Mouse (Mus musculus) cerebellum, adult 2 months (tissue): ENCODE measurements around the gene Fbn1. TPM values are rescaled to one million over a fixed set of nuclear protein-coding genes. Genes with fewer than 3 reads are reported as not detected.
A peak's percentile ranks its signal among the peaks of the same experiment; 100 is the strongest.

Experiments used
- DNase-seq, 2 experiments: peaks; one replicate each; pipeline ENCODE4 v3.0.0; 2021
- H3K27ac ChIP-seq: fragments of 200-500 bp; 2 replicates; pipeline ENCODE4 v1.5.1; 2012; ENCODE audit warnings: low read length, control low read depth, inconsistent platforms; ENCODE audit not compliant: insufficient read depth
- H3K27me3 ChIP-seq: fragments of 200-500 bp; 2 replicates; pipeline ENCODE4 v1.6.1; 2012; ENCODE audit warnings: inconsistent platforms, mild to moderate bottlenecking, low read length, moderate library complexity; ENCODE audit not compliant: control insufficient read depth, insufficient read depth
- H3K4me1 ChIP-seq: fragments of 200-500 bp; 2 replicates; pipeline ENCODE4 v1.6.1; 2011; ENCODE audit warnings: low read length; ENCODE audit not compliant: control insufficient read depth, insufficient read depth
- H3K4me3 ChIP-seq: fragments of 200-500 bp; replicated peaks from 2 replicates; pipeline ENCODE3; 2011; ENCODE audit warnings: mild to moderate bottlenecking, low read depth, low read length, control low read depth; ENCODE audit not compliant: insufficient read depth
- CTCF ChIP-seq: fragments of 200-500 bp; IDR thresholded peaks from 2 replicates; pipeline ENCODE4 v1.5.1; 2011; ENCODE audit warnings: low read depth, mild to moderate bottlenecking, control low read depth, low read length, moderate library complexity, borderline replicate concordance; ENCODE audit not compliant: insufficient read depth
- POLR2A ChIP-seq: fragments of 200-500 bp; IDR thresholded peaks from 2 replicates; pipeline ENCODE4 v1.6.1; 2011; ENCODE audit warnings: low read length, control low read depth, borderline replicate concordance; ENCODE audit not compliant: insufficient read depth
- WGBS: fragments of 180-500 bp; shearing (Covaris S2); methylation state at CpG from one replicate; pipeline ENCODE4 v1.1.7; 2018; 5-methylcytosine and 5-hydroxymethylcytosine counted together
- polyA plus RNA-seq: library from polyadenylated mRNA; depleted of rRNA; stranded (reverse); fragments of >200 nt; gene quantifications from 2 replicates; pipeline ENCODE4 v1.2.3, GENCODE M21; 2012

Gene Fbn1
- polyA plus RNA-seq, 1 experiment = 1.2 TPM

DNA sequence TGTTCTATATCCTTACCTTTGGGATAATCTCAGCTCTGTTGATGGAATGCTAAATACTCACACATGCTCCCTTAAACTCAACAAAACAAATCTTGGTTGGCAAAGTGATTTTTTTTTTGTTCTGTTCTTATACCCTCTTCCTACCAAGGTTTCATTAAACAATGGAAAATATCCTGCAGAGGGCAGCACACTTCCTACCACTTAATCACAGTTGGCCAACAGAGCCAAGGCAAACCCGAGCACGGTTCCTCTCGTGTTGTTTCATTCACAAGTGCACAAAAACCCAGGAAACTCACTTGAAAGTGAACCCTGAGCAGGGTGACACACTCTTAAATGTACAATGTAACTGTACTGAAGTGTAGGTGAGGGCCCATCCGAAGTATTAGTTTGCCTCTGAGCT, 173.6 kb downstream of the Fbn1 start:
- no peak for DNase-seq
- 47% methylated on average over 4 of the region's 4 CpGs for WGBS

DNA sequence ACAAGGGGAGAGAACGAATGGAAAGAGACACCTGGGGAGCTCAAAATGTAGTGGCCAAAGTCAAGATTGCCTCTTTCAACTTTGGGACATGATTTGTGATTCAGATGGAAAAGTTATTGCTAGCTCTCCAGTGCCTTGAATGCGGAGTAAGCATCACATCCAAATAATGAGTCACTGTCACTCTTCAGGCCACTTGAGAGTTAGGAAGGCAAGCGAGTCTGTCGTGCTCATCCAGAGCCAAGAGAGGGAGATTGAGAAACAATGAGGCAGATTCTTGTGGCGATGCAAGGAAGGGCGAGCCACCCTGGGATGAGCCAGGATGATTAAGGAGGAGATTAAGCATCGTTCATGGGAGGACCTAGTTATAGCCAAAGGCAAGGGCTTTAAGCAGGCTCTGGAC, 176.2 kb downstream of the Fbn1 start:
- Histone ChIP-seq H3K27ac (no peak overlapping the region), H3K4me3 (no peak overlapping the region), H3K4me1 (no peaks in the 10 kb centered on the region), H3K27me3 (no peaks in the 10 kb centered on the region)
- 74% methylated on average over 7 of the region's 7 CpGs for WGBS
- no peak for DNase-seq
- no peak for TF ChIP-seq CTCF

More for the DNA sequence above, 173.6 kb downstream of the Fbn1 start:
- no peak for TF ChIP-seq POLR2A
- TF ChIP-seq CTCF = peak; percentile 22; the same call in 1 of the 2 replicates
- H3K27me3 ChIP-seq = no peaks in the 10 kb centered on the region
- H3K4me3 ChIP-seq = no peak overlapping the region
- no peak overlapping the region for H3K27ac ChIP-seq
- no peaks in the 10 kb centered on the region for H3K4me1 ChIP-seq

DNA sequence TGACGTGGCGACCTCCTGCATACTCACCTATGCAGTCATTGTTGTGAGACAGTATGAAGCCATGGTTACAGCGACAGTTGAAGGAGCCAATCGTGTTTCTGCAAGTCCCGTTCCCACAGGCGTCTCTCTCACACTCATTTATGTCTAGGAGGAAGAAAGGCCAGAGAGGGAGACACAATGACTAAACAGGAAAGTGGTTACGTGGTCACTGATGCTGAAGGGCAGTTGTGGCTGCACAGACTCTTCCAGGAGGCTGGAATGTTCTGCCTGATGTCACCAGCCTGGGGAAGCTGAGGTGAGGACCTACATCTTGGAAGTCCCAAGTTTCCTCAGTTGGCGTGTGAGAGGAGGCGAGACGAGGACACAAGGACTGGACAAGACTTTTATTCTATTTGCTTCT, 177.3 kb downstream of the Fbn1 start:
- H3K4me1 ChIP-seq = no peaks in the 10 kb centered on the region
- TF ChIP-seq POLR2A (no peak), CTCF (no peak)
- no peak overlapping the region for H3K4me3 ChIP-seq
- H3K27ac ChIP-seq = no peak overlapping the region
- H3K27me3 ChIP-seq = no peaks in the 10 kb centered on the region
- DNase-seq = no peak
- 83% methylated on average over 10 of the region's 10 CpGs for WGBS

DNA sequence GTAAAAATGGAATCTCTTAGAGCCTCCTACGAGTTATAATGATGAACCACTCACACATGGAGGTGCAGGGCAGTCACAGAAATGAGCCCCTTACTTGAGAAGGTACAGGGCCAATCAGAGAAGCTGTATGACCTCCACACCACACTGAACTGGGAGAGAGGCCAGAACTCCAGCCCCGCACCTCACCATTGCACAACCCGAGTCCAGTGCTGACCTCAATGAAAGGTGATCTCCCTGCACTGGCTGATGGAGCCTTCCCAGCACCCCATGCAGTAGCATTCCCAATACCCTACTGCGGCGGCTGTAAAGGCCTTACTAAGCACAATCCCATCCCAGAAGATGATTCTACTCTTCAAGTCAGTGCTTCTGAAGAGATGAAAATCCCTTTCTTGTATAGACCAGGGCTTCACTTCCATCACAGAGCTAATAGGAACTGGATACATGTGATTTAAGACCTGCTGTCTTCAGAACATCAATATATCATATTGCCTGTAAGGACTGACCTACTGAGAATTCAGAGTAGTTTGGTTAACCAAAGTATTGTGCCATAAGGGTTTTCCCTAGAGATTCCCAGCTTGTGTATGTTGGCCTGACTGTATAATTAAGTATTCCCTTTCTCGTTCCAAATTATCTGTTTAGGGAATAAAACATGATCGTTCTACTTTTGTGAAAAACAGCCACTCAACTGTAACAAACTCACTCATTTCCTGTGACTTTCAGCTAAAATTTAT, 182.5 kb downstream of the Fbn1 start:
- H3K27ac ChIP-seq = no peak overlapping the region
- H3K4me3 ChIP-seq = no peak overlapping the region
- TF ChIP-seq CTCF (no peak), POLR2A (no peak)
- no peaks in the 10 kb centered on the region for H3K4me1 ChIP-seq
- no peak for DNase-seq
- no peaks in the 10 kb centered on the region for H3K27me3 ChIP-seq
- WGBS = 74% methylated on average over 7 of the region's 7 CpGs

DNA sequence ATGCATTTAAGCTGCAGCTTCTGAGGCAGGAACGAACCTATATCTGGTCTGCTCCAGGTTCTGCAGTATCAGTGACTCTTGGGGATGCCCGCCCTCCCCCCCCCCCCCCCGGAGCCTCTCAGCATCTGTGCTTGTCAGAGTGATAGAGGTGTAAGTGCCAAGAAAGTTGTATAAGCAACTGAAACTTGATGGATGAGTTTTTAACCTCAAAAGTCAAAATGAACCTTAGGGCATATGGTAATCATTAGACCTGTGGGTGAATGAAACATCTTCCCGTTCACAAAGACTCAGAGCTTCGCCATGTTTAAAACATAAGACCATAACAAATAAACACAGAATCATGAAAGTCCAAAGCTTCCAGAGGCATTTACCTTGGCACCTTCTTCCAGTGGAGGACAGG, 183.3 kb downstream of the Fbn1 start:
- Histone ChIP-seq H3K4me3 (no peak overlapping the region), H3K4me1 (no peaks in the 10 kb centered on the region), H3K27me3 (no peaks in the 10 kb centered on the region), H3K27ac (no peak overlapping the region)
- DNase-seq = no peak
- WGBS = 88% methylated on average over 5 of the region's 5 CpGs
- TF ChIP-seq CTCF = no peak

DNA sequence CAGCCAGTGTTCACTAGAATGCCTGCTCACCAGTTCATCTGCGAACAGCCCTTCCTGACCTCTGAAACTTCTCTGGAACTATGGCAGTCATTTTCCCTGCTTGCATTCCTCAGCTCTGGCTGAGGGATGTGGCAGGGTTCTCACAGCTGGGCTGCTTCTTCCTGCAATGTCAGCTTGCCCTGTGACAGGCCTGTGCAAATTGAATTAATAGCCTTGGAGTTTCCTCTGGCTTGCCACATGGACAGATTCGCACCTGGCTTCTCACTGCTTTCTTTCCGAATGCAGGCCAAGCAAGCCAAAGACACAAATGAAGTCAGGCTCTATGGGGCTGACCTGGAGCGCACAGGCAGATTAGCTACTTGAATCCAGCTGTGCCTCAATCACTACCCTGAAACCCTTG, 184.4 kb downstream of the Fbn1 start:
- no peak for DNase-seq
- Histone ChIP-seq H3K27me3 (no peaks in the 10 kb centered on the region), H3K27ac (no peak overlapping the region), H3K4me1 (no peaks in the 10 kb centered on the region), H3K4me3 (no peak overlapping the region)
- TF ChIP-seq POLR2A (no peak), CTCF (no peak)
- 76% methylated on average over 4 of the region's 4 CpGs for WGBS

DNA sequence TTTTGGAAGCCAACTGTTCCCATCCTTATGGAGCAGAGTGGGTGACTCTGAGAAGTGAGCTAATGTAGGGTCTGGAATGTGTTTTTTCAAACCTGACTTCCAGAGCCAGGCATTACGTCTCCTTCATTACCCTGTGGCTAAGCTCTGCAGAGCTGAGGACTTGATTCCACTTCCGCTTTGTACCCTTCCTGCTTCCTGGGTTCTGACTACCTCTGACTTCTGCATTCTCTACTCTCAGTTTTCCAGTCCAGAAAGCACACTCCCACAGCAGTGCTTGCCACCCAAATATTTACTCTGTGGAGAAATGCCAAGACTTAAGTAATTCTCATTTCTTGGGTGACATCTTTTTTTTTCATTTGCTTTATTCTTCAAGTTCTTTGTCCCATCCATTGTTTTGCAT, 185.2 kb downstream of the Fbn1 start:
- TF ChIP-seq POLR2A (no peak), CTCF (no peak)
- no peak for DNase-seq
- Histone ChIP-seq H3K4me3 (no peak overlapping the region), H3K4me1 (no peaks in the 10 kb centered on the region), H3K27me3 (no peaks in the 10 kb centered on the region), H3K27ac (no peak overlapping the region)
- 89% methylated on average over 2 of the region's 2 CpGs for WGBS

DNA sequence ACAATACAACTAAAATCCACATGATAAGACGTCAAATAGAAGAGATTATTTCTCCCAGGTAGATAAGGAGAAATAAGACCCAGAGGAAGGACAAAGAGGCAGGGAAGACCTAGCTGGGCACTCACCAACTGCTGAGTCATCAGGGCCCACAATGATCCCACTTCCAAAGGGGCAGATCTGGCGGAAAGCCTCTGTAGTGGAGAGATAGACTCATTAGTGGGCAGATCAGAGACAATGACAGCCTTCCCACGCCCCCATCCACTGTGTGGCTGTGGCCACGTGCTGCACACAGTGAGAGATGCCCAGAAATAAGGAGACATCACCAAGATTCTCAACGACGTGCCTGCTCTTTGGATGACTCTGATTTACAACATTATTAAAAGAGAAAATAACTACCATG, 186.7 kb downstream of the Fbn1 start:
- Histone ChIP-seq H3K27me3 (no peaks in the 10 kb centered on the region), H3K4me1 (no peaks in the 10 kb centered on the region), H3K27ac (no peak overlapping the region), H3K4me3 (no peak overlapping the region)
- 77% methylated on average over 6 of the region's 6 CpGs for WGBS
- TF ChIP-seq CTCF (no peak), POLR2A (no peak)
- DNase-seq = no peak
